Mouse (Mus musculus) bone marrow macrophage, adult 2 months (primary cell): ENCODE results near the gene Stk40. TPM values are rescaled to one million over a fixed set of nuclear protein-coding genes. Genes with fewer than 3 reads are reported as not detected.
A peak's percentile ranks its signal among the peaks of the same experiment; 100 is the strongest.

Experiments
- H3K27ac ChIP-seq: 2 replicates; pipeline ENCODE4 v1.5.1; 2012; ENCODE audit warnings: low read depth, low read length; ENCODE audit not compliant: insufficient read depth
- H3K4me1 ChIP-seq: 2 replicates; pipeline ENCODE4 v1.6.1; 2012; ENCODE audit warnings: low read length; ENCODE audit not compliant: control insufficient read depth, insufficient read depth
- H3K4me3 ChIP-seq: 2 replicates; pipeline ENCODE4 v1.5.1; 2012; ENCODE audit warnings: mild to moderate bottlenecking, low read length, moderate library complexity; ENCODE audit not compliant: insufficient read depth
- CTCF ChIP-seq: IDR thresholded peaks from 2 replicates; pipeline ENCODE4 v1.5.1; 2012; ENCODE audit warnings: low read depth, mild to moderate bottlenecking, low read length, moderate library complexity
- POLR2A ChIP-seq: IDR thresholded peaks from 2 replicates; pipeline ENCODE4 v1.6.1; 2012; ENCODE audit warnings: mild to moderate bottlenecking, low read depth, low read length, borderline replicate concordance
- polyA plus RNA-seq: library from polyadenylated mRNA; stranded (reverse); fragments of >200 nt; gene quantifications from 2 replicates; pipeline ENCODE4 v1.2.4, GENCODE M21; 2012; ENCODE audit not compliant: missing spikeins, insufficient read depth, insufficient read length

The Stk40 gene
- polyA plus RNA-seq, 1 experiment, result 26.5 TPM

- TF ChIP-seq POLR2A (no peak), CTCF (no peak)
- Histone ChIP-seq H3K4me3 (peak within 1 kb of the TSS; percentile 82), H3K4me1 (peaks cover 20% of the 10 kb centered on the region), H3K27ac (peak within 1 kb of the TSS; percentile 55)
Observed at GRCm38 (mm10) chr4:126096464-126097111, 7.2 kb upstream of the Stk40 start, which contains the start of gene Lsm10. TSS of gene Lsm10 (plus strand) at chr4:126096623.

- peaks cover 32% of the 10 kb centered on the region for H3K4me1 ChIP-seq
- no peak overlapping the region for H3K27ac ChIP-seq
- no peak for TF ChIP-seq POLR2A
- no peak for TF ChIP-seq CTCF
- no peak overlapping the region for H3K4me3 ChIP-seq
Observed at GRCm38 (mm10) chr4:126097711-126098253, 6.0 kb upstream of the Stk40 start.

GRCm38 (mm10) chr4:126099365-126099764, 4.4 kb upstream of the Stk40 start:
- peaks cover 34% of the 10 kb centered on the region for H3K4me1 ChIP-seq
- H3K4me3 ChIP-seq, result no peak overlapping the region
- TF ChIP-seq POLR2A (no peak), CTCF (no peak)
- no peak overlapping the region for H3K27ac ChIP-seq

GRCm38 (mm10) chr4:126100764-126101163, 3.0 kb upstream of the Stk40 start:
- TF ChIP-seq POLR2A (no peak), CTCF (no peak)
- H3K27ac ChIP-seq, result no peak overlapping the region
- H3K4me3 ChIP-seq, result no peak overlapping the region
- peaks cover 41% of the 10 kb centered on the region for H3K4me1 ChIP-seq

- Histone ChIP-seq H3K4me3 (peak overlapping the region; percentile 52), H3K4me1 (peaks cover 41% of the 10 kb centered on the region), H3K27ac (peak overlapping the region; percentile 89)
- no peak for TF ChIP-seq CTCF
- TF ChIP-seq POLR2A, result no peak
Observed at GRCm38 (mm10) chr4:126102061-126102841, 1.5 kb upstream of the Stk40 start.

DNA sequence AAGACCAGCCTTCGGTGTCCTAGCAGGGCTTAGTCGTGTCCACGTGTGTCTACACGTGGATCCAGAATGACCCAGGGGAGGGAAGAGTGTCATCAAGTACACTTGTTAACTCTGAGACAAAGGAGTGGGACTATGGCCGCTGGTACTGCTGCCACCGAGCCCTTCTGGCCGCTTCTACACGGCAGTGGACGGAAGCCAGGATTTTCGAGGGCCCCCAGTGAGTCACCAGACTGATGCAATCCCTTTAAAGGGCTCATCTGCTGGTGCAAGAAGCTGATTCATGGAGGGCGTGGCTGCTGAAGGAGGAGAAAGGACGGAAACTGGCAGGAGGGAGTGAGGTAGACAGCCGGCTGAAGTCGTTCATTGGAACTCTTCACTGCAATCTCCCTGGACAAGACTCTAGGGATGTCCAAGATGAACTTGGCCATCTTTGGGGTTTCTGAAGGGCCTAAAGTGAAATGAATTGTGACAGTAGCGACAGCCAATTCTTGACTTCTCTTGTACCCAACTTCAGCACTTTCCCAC, 638 bp upstream of the Stk40 start:
- no peak for TF ChIP-seq POLR2A
- TF ChIP-seq CTCF, result no peak
- peaks cover 39% of the 10 kb centered on the region for H3K4me1 ChIP-seq
- H3K27ac ChIP-seq, result peak overlapping the region; percentile 89
- peak overlapping the region; percentile 60 for H3K4me3 ChIP-seq

- H3K4me3 ChIP-seq, result peak overlapping the region; percentile 66
- H3K27ac ChIP-seq, result no peak overlapping the region
- H3K4me1 ChIP-seq, result peaks cover 53% of the 10 kb centered on the region
- TF ChIP-seq CTCF, result no peak
- no peak for TF ChIP-seq POLR2A
Observed at GRCm38 (mm10) chr4:126104261-126105075, 711 bp downstream of the Stk40 start.

DNA sequence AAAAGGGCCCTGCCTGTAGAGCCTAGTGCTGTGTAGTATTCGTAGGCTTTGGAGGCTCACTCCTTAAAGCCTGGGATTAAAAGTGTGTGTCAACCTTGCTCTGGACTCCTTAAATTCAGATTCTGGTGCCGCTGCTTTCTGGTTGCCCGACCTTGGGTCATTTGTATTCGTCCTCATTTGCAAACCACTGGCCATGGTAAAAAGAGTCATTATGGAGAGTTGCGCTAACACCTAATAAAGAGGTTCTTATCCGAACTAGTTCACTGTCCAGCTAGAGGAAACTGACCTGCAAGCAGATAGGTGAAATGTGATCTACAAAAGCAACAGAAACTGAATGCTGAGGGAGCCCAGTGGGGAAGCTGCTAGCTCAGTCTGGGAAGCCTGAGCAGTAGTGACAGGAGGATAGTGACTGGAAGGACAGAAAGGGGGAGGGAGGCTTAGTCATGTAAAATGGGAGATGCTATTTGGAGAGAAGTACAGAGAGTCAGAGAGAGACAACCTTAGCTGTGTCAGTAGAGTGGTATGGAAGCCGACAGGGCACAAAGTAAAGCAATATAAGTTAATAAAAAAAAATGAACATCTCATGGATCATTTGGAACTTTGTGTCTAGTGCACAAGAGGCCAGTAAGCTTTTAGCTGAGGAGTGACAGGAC, 1.5 kb downstream of the Stk40 start:
- Histone ChIP-seq H3K4me1 (peaks cover 58% of the 10 kb centered on the region), H3K27ac (no peak overlapping the region)

GRCm38 (mm10) chr4:126108061-126108740, 4.4 kb downstream of the Stk40 start:
- Histone ChIP-seq H3K27ac (no peak overlapping the region), H3K4me1 (peaks cover 51% of the 10 kb centered on the region), H3K4me3 (no peak overlapping the region)
- no peak for TF ChIP-seq POLR2A
- TF ChIP-seq CTCF, result no peak

More for the DNA sequence above, 1.5 kb downstream of the Stk40 start:
- H3K4me3 ChIP-seq, result no peak overlapping the region
- no peak for TF ChIP-seq CTCF
- TF ChIP-seq POLR2A, result no peak
